Mouse (Mus musculus): ENCODE data around the gene Ints6l. TPM values are rescaled to one million over a fixed set of nuclear protein-coding genes. Genes with fewer than 3 reads are reported as not detected.

The Ints6l gene
- 1 to 10 TPM; 4.6 to 5.3 TPM for total RNA-seq (2021)
- long read RNA-seq, experiment 1, partial matches to known transcripts: 0 of 3 reads
- long read RNA-seq, experiment 1, other reads (novel, unspliced or antisense): 3 of 3 reads
- long read RNA-seq, experiment 2, partial matches to known transcripts: 1 of 6 reads
- long read RNA-seq, experiment 2, other reads (novel, unspliced or antisense): 1 of 6 reads

DNA sequence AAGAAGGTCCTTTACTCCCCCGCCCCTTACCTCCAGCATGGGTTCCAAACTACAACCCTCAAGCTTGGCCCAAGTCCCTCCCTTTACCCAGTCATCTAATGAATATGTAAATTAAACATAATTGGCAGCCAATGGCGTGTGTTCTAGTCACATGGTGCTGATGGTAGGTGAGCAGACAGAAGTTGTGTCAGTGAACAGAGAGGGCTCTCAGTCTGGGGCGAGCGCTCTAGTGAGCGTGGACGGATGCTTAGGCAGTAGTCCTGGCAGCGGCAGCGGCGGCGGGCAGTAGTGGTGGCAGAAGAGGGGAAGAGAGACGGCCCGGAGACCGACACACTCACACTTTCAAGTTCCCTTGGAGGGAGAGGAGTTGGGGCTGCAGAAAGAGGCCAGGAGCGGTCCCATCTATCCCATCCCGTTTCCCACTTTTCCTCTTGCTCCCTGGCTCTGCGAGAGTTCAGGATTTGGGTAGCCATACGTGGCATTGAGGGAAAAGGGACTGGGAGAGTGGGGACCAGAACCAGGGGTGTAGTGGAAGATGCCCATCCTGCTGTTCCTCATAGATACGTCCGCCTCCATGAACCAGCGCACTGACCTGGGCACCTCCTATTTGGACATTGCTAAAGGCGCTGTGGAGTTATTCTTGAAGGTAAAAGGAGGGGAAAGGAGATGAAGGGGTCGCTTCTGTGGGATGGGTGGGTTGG, at the start of gene Ints6l:
Gene Ints6l (plus strand): TSS at position 187 of the 701 bp plus-strand sequence.
- DNase-seq: peak; percentile 70

DNA sequence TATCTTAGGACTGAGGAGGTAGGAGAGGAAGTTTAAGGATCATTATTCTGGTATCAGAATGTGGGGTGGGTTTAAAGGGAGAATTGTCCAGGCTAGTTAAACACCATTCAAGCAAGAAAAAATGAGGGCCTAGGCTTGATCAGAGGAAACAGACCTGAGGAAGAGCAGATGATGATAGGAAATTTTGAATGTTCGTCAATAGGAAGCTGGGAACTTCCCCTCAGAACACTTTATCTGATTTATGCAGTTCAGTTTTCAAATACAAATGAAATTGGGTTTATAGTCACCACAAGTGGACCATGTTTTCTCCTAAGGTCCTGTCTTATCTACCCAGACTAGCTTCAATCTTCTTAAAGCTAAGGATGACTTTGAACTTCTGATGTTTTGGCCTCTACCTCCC, 49.2 kb upstream of the Ints6l start:
- no peak for DNase-seq

DNA sequence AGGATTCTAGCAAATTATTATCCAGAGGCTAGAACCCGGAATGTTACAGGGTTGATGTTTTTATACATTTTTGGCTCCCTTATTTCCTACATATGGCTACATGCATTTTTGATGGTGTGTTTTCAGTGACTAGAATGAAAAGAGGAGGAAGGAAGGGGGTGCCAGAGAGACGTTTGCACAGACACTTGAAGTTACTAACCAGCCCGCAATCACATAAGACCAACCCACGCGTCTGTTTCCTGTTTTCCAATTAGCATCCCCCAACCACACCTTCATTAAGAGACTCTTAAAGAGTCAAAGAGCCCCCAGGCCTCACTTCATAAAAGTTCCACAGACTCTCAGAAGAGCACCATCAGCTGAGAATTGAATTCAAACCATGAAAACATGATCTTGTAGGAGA, 48.5 kb upstream of the Ints6l start:
- no peak for DNase-seq

GRCm38 (mm10) chrX:56416277-56416676, 38.4 kb upstream of the Ints6l start:
- no peak for DNase-seq

DNA sequence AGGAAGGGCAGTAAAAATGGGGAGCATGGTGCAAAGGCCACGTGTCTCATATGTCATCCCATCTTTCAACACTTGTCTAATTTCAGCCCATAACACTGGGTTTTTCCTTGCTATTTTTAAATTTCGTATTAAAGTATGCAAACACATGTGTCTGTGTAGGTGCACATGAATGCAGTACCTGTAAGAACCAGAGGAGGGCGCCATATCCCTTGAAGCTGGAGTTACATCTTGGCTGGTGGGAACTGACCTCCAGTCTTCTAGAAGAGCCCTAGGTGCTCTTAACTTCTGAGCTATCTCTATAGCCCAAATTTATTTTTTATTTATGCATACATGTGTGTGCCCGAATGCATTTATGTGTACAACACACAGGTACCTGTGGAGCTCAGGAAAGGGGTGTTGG, 37.1 kb upstream of the Ints6l start:
- no peak for DNase-seq

- DNase-seq: no peak
Observed at GRCm38 (mm10) chrX:56430601-56431000, 24.1 kb upstream of the Ints6l start.

GRCm38 (mm10) chrX:56435758-56436283, 18.8 kb upstream of the Ints6l start:
- DNase-seq: no peak

GRCm38 (mm10) chrX:56446487-56447428, 7.9 kb upstream of the Ints6l start:
- DNase-seq: peak; percentile 23

- no peak for DNase-seq
Observed at GRCm38 (mm10) chrX:56447524-56448015, 7.1 kb upstream of the Ints6l start, which contains the start of gene Gm2174. TSS of gene Gm2174 (plus strand) at chrX:56447965.

DNA sequence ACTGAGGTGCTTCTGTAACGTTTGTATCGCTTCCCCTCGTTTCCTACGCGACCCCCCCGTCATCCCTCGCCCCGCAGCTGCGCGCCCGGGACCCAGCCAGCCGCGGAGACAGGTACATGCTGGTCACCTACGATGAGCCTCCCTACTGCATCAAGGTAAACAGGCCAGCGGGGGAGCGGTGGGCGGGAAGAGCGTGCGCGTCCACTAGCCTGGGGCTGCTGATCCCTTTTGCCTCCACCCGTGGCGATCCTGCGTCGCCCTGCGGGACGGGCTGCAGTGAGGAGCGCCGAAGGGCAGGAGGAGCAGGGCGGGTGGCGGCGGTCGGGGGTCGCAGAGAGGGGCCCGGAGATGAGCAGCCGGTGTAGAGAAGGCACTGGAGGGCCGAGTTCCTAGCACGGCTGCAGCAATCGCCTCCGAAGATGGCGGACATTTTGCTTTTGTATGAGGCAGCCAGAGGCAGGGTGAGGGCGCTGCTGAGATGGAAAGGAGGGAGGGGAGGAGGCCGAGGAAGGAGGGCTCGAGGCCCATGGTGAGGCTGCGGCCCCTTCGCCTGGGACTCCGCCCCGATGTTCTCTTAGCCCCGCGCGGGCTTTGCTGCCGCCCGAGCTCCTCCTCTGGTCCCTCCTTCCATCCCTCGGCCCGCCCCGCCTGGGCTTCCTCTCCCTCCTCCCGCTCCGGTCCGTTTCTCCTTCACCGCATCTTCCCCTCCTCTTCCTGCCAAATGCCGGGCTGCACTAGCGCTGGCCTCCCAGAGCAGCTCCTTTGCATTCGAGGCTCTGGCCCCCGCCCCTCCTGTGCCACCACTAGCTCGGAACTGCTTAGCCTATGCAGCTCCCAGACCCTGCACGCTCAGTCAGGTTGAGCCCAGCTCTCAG, 952 bp downstream of the Ints6l start:
- peak; percentile 89 for DNase-seq

- no peak for DNase-seq
Observed at GRCm38 (mm10) chrX:56456379-56456778, 1.7 kb downstream of the Ints6l start.

GRCm38 (mm10) chrX:56462020-56462933, 7.6 kb downstream of the Ints6l start:
- DNase-seq: no peak

DNA sequence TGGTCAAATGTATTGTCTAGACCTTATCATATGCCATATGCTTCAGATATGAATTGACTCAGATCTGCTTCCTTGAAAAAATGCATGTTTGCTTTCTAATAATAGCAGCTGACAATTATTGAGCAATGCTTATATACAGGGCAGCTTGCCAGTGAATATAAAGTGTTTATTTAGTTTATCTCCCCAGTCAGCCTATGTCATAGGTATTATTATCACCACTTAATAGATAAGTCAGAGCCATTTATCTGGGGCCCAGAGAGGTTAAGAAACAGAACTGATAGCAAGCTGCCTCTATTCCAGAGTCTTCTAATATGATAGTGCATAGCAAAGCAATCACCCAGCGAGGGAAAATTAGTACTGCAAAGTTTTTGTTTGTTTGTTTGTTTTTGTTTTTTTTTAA, 10.2 kb downstream of the Ints6l start:
- DNase-seq: no peak

DNA sequence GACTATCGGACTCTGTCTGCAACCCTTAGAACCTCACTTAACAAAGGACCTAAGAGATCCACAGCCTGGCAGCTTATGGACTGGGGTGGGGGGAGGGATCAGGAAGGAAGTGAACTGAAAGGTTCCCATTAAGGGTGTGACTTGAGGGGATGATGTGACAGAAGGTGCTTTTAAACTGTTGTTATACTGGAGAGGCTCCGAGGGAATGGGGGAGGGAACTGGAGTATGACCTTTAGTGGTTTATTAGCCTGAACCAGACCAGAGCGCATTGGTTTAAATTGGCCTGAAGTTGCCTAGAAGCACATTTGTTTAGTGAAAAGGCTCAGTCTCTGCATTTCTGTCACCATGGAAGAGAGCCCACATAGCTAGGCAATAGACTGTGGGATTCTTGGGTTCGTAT, 13.0 kb downstream of the Ints6l start:
- no peak for DNase-seq

DNA sequence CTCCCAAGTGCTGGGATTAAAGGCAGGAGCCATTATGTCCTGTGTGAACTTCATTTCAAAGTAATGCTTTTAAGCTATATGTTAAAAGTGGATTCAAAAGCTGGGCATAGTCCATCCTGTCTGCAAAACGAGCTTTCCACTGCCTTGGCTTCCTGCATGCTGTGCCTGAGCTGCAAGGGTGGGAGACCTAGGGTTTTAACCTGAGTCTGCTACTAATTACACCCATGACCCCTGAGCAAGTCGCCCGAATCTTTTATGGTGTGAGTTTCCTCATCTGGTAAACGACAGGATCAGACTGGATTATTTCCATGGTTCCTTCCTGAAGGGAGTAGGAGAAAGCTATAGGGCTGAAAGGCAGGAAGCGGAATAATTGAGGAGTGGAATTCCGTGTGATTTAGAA, 13.8 kb downstream of the Ints6l start:
- DNase-seq: no peak

DNA sequence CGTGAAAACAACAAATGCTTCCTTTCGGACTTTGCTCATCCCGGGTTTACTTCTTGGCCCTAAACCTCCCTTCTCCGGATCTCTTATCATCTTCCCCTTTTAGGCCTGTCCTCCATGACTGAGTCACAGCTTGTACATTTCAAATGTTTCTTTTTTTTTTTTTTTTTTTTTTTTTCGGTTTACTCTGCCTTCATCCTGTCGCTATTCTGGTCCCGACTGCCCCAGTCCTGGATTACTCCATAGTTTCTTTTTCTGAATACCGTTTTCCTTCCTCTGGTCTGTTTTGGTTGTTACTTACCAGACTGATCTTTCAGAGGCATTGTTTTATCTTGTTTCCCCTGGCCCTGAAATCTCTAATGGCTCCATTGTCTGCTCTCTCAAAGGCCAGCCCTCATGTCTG, 19.4 kb downstream of the Ints6l start:
- DNase-seq: no peak

GRCm38 (mm10) chrX:56477553-56477952, 22.9 kb downstream of the Ints6l start:
- DNase-seq: no peak

DNA sequence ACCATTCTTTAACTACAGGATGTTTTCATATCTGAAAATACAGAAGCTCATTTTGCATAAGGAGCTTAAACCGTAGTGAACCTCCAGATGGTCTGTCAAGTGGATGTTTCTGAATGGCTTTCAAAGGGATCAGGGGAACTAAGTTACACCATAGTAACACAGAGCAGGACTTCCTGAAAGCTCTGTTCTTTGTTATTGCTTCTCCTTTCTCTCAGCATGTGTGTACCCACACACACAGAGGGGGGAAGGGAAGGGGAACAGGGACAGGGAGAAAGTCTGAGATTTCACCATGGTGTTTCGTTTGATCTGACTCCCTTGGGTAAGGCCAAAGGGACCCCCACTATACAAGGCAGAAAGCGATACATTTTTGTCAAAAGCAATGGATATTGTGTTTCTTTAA, 27.2 kb downstream of the Ints6l start:
- DNase-seq: no peak

DNA sequence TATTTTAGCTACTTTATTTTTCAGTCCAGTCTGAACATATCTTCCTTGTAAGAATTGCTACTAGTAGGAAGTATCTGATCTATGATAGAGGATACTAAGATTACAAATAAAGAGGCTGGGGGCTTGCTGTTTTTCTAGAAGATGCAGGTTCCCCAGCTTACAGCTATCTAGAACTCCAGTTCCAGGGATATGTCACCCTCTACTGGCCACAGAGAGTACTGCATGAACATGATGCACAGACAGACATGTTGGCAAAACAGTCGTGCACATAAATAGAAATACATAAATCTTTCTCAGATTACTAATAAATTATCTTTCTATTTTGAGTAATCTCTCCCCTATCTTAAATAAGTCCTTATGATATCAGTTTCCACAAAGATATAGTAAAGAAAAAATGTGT, 35.1 kb downstream of the Ints6l start:
- no peak for DNase-seq

- DNase-seq: peak; percentile 22
Observed at GRCm38 (mm10) chrX:56497241-56497640, 42.6 kb downstream of the Ints6l start.

Data from gastrocnemius, postnatal 25 days (tissue).